Mouse (Mus musculus): ENCODE measurements around the gene Kifc3.

GRCm38 (mm10) chr8:95130966-95131537 lies 71.6 kb downstream of the Kifc3 start:
- no peak for TF ChIP-seq CTCF (IDR thresholded peaks at IDR 0.05; ENCODE audit: extremely low read depth, insufficient read length, insufficient replicate concordance, low read depth, low read length)
- TF ChIP-seq POLR2A (IDR thresholded peaks at IDR 0.05; ENCODE audit: low read depth, low read length) = no peak

All from small intestine, adult 2 months (tissue).